Mouse (Mus musculus) intestine, postnatal 0 days (tissue): ENCODE measurements around the gene Gm20716. TPM values are rescaled to one million over a fixed set of nuclear protein-coding genes. Genes with fewer than 3 reads are reported as not detected.

ENCODE experiments used
- ATAC-seq: fragments of 200-750 bp; cut with Nextera tagmentation; 2 replicates; pipeline ENCODE4 v1.8.0; 2017; ENCODE audit warnings: mild to moderate bottlenecking, moderate TSS enrichment, moderate library complexity
- H3K27ac ChIP-seq: fragments of 300-500 bp; sonication (generic); 2 replicates; pipeline ENCODE4 v1.5.1; 2014; ENCODE audit warnings: mild to moderate bottlenecking, low read depth, low read length, moderate library complexity
- H3K27me3 ChIP-seq: fragments of 300-500 bp; sonication (generic); replicated peaks from 2 replicates; pipeline ENCODE4 v1.6.1; 2014; ENCODE audit warnings: low read length, mixed read lengths; ENCODE audit not compliant: control insufficient read depth, insufficient read depth
- H3K36me3 ChIP-seq: fragments of 300-500 bp; sonication (generic); 2 replicates; pipeline ENCODE4 v1.6.1; 2014; ENCODE audit warnings: mild to moderate bottlenecking, moderate library complexity; ENCODE audit not compliant: control insufficient read depth, insufficient read depth
- H3K4me1 ChIP-seq: fragments of 300-500 bp; sonication (generic); replicated peaks from 2 replicates; pipeline ENCODE4 v1.6.1; 2014; ENCODE audit warnings: antibody characterized with exemption, low read length, mixed read lengths; ENCODE audit not compliant: control insufficient read depth, insufficient read depth
- H3K4me2 ChIP-seq: fragments of 300-500 bp; sonication (generic); replicated peaks from 2 replicates; pipeline ENCODE4 v1.6.1; 2014; ENCODE audit warnings: low read depth, mild to moderate bottlenecking, moderate library complexity
- H3K4me3 ChIP-seq: fragments of 300-500 bp; sonication (generic); 2 replicates; pipeline ENCODE4 v1.5.1; 2014; ENCODE audit warnings: low read depth, low read length
- H3K9ac ChIP-seq: fragments of 300-500 bp; sonication (generic); 2 replicates; pipeline ENCODE4 v1.6.1; 2014; ENCODE audit warnings: mild to moderate bottlenecking, low read depth, low read length
- H3K9me3 ChIP-seq: fragments of 300-500 bp; sonication (generic); 2 replicates; pipeline ENCODE4 v1.6.1; 2016; ENCODE audit warnings: mixed run types; ENCODE audit not compliant: control insufficient read depth
- CTCF ChIP-seq: sonication (generic); IDR thresholded peaks from 2 replicates; pipeline ENCODE4 v1.5.1; 2016; ENCODE audit warnings: low read depth, mild to moderate bottlenecking, control low read depth, antibody characterized with exemption, moderate library complexity
- WGBS: fragments of 180-500 bp; shearing (Covaris S2); extraction: QIAGEN DNeasy Blood & Tissue Kit; methylation state at CpG from one replicate; pipeline ENCODE4 v1.1.7; 2014; 5-methylcytosine and 5-hydroxymethylcytosine counted together
- microRNA-seq: library from miRNA; unstranded; fragments of <30 nt; microRNA quantifications from one replicate; pipeline ENCODE4, GENCODE M21; 2016
- polyA plus RNA-seq: library from polyadenylated mRNA; unstranded; fragments of >200 nt; fragmentation: Nextera tagmentation; extraction: Ambion mirVana; gene quantifications from 2 replicates; pipeline ENCODE4 v1.2.1, GENCODE M21; 2015

Gene Gm20716
- polyA plus RNA-seq, 1 experiment from 2014 or later: 4.8 TPM

DNA sequence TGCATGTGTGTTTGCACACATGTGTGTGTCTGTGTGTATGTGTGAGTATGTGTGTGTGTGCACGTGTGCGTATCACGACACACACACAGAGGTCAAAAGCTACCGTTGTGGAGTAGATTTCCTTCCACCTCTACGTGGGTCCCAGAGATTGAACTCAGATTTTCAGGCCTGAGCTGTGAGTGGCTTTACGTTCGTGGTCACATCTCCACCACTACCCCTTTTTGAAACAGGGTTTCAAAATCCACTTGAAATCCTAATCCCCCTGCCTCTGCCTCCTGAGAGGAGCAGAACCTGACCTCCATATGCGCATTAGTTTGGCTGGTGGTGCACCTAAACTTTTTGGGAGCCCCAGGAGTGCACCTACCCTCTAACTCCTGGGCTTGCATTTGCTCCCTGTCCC, 80.9 kb downstream of the Gm20716 start:
- Histone ChIP-seq H3K4me1 (peaks cover 5% of the 10 kb centered on the region; the same call in 1 of the 2 replicates), H3K4me2 (no peak overlapping the region), H3K9ac (no peak overlapping the region), H3K4me3 (no peak overlapping the region), H3K36me3 (no peaks in the 10 kb centered on the region), H3K27ac (no peak overlapping the region), H3K9me3 (no peaks in the 10 kb centered on the region), H3K27me3 (no peaks in the 10 kb centered on the region)
- WGBS: 91% methylated on average over 8 of the region's 8 CpGs
- no peak for ATAC-seq
- no peak for TF ChIP-seq CTCF

DNA sequence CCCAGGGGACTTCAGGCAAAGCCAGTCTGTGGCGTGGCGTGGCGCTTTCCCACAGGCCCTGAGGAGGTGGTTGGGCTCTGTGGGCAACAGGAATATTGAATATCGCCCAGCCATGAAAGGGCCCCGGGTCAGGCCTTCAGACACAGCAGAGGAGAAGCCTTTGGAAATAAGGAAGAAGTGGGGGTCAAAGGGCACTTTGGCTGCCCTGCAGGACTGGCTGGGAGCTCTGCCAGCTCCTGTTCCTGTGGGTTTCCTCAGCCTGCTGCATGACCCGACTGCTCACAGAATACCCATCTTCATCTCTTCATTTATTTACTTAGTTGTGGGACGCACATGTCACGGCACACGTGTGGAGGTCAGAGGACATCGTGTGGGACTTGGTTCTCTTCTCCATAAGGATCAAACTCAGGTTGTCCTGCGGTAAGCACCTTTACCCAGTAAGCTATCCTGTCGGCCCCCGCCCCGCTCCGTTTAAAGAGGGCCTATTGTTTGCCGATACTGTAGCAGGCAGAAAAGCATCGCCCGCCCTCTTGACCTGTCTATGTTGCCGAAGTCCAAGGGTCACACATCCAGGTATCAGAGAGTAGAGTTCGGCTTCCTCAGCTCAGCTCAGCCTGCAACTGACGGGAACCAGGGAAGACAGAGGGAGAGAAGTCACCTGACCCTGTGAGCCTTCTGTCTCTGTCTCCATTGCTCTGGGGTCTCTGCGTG, 82.3 kb downstream of the Gm20716 start:
- H3K27ac ChIP-seq: peak overlapping the region; percentile 30
- ATAC-seq: peak; percentile 69

DNA sequence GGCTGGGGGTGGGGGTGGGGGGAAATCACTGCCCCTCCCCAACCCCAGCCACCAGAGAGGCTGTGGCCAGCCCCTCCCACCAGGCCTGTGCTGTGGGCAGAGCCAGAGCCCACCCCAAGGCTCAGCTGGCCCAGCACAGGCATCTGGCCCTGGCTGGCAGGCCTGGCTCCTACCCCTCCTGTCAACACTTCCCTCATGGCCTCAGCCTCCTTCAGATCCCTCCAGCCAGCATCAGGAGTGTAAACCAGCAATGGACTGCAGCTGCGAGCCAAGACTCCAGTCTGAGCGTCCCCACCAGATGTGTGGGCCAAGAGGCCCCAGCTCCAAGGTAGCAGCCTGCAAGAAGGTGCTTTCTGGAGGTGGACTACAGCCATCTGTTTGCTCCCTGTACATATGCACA, 84.7 kb downstream of the Gm20716 start:
- no peaks in the 10 kb centered on the region for H3K27me3 ChIP-seq
- TF ChIP-seq CTCF: no peak
- no peak overlapping the region for H3K9ac ChIP-seq
- WGBS: 64% methylated on average over 2 of the region's 2 CpGs
- H3K4me2 ChIP-seq: no peak overlapping the region
- H3K4me1 ChIP-seq: no peaks in the 10 kb centered on the region; the same call in 1 of the 2 replicates
- H3K4me3 ChIP-seq: no peak overlapping the region
- H3K36me3 ChIP-seq: no peaks in the 10 kb centered on the region
- no peaks in the 10 kb centered on the region for H3K9me3 ChIP-seq
- no peak overlapping the region for H3K27ac ChIP-seq
- ATAC-seq: no peak

More for the DNA sequence above, 82.3 kb downstream of the Gm20716 start:
- Histone ChIP-seq H3K27me3 (no peaks in the 10 kb centered on the region), H3K9ac (no peak overlapping the region), H3K36me3 (no peaks in the 10 kb centered on the region), H3K4me1 (no peaks in the 10 kb centered on the region; the same call in 1 of the 2 replicates), H3K4me3 (no peak overlapping the region), H3K4me2 (peak overlapping the region; percentile 40), H3K9me3 (no peaks in the 10 kb centered on the region)
- TF ChIP-seq CTCF: no peak
- 35% methylated on average over 22 of the region's 22 CpGs for WGBS

DNA sequence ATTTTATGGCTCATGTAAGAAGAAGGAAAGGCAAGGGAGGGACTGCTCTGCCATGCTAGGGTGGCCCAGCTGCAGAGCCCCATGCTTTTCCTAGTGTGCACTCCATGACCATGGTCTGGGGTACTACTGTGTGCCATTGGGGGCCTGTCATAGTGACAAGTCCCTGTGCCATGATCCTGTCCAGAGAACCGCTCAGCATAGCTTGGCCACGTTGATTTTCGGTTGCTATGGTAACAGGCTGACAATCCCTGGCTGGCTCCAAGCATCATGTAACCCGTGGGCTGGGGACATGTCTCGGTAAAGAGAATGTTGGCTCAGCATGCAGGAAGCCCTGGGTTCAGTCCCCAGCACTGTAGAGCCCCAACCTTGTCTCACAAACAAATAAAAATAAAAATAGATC, 86.4 kb downstream of the Gm20716 start:
- Histone ChIP-seq H3K9me3 (no peaks in the 10 kb centered on the region), H3K27ac (no peak overlapping the region), H3K4me3 (no peak overlapping the region), H3K36me3 (no peaks in the 10 kb centered on the region), H3K4me2 (no peak overlapping the region), H3K27me3 (no peaks in the 10 kb centered on the region), H3K4me1 (no peaks in the 10 kb centered on the region), H3K9ac (no peak overlapping the region)
- 45% methylated on average over 5 of the region's 5 CpGs for WGBS
- TF ChIP-seq CTCF: no peak
- ATAC-seq: no peak

DNA sequence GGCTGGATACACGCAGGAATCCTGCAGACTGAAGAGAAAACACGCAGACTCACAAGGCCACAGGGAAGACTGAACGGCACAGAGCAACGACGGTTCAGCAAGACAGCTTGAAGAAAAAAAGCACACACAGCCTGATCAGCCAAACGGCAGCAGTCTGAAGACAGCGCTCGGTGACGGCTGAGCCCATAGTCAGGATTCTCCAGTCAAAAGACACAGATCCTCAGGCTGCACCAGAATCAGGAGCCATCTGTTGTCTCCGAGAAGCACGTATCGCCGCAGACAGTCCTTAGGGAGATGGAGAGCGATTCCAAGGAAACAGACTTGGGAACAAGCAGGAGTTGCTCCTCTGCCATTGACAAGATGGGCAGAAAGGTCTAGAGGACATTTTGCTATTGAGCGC, 93.0 kb downstream of the Gm20716 start:
- no peak for ATAC-seq
- Histone ChIP-seq H3K36me3 (no peaks in the 10 kb centered on the region), H3K4me2 (no peak overlapping the region), H3K4me1 (no peaks in the 10 kb centered on the region), H3K27ac (no peak overlapping the region), H3K27me3 (no peaks in the 10 kb centered on the region), H3K4me3 (no peak overlapping the region), H3K9ac (no peak overlapping the region), H3K9me3 (no peaks in the 10 kb centered on the region)
- TF ChIP-seq CTCF: no peak
- 75% methylated on average over 15 of the region's 15 CpGs for WGBS

Small RNA genes lying within 50 kb of the gene (microRNA-seq; reads per million reads assigned to microRNA genes)
- gene Gm24561: not detected

Other genes starting within 250 kb of the Gm20716 start
- 1.5 and 1.6 TPM in 2 replicates for gene Ripor3, start 219.7 kb downstream of the Gm20716 start, polyA plus RNA-seq
- 13.8 and 17.3 TPM in 2 replicates for gene Pard6b, start 149.4 kb downstream of the Gm20716 start, polyA plus RNA-seq
- 5.4 and 6.5 TPM in 2 replicates for gene Adnp, start 23.3 kb downstream of the Gm20716 start, polyA plus RNA-seq
- 130 and 131 TPM in 2 replicates for gene Dpm1, start 227 bp upstream of the Gm20716 start, polyA plus RNA-seq
- 6.6 and 7.3 TPM in 2 replicates for gene Mocs3, start 258 bp upstream of the Gm20716 start, polyA plus RNA-seq
- 1.8 and 1.9 TPM in 2 replicates for gene Kcng1, start 51.4 kb upstream of the Gm20716 start, polyA plus RNA-seq